Mouse (Mus musculus): ENCODE measurements around the gene Fam110a.
"Not testable (repeated sequence)": the region's sequence is repeated elsewhere in the genome, so short reads cannot be mapped to it uniquely, and the experiment has no call there.

Gene Fam110a

GRCm38 (mm10) chr2:151979470-151980354 lies at the start of gene Fam110a:
Gene Fam110a, minus strand, starts transcription at chr2:151980219.
- peak; percentile 94 for DNase-seq

GRCm38 (mm10) chr2:152029252-152030082 lies 49.4 kb upstream of the Fam110a start:
- peak; percentile 75 for DNase-seq

GRCm38 (mm10) chr2:152024883-152025422 lies 44.9 kb upstream of the Fam110a start:
- DNase-seq: no peak

GRCm38 (mm10) chr2:152022022-152022421 lies 42.0 kb upstream of the Fam110a start:
- DNase-seq: no peak

GRCm38 (mm10) chr2:152020255-152020654 lies 40.2 kb upstream of the Fam110a start:
- DNase-seq: no peak

- no peak for DNase-seq
These were observed 36.6 kb upstream of the Fam110a start for GRCm38 (mm10) chr2:152016666-152017065.

- DNase-seq: no peak
These were observed 36.0 kb upstream of the Fam110a start for GRCm38 (mm10) chr2:152015997-152016396.

GRCm38 (mm10) chr2:152012701-152013100 lies 32.7 kb upstream of the Fam110a start:
- no peak for DNase-seq

- DNase-seq: no peak
These were observed 32.2 kb upstream of the Fam110a start for GRCm38 (mm10) chr2:152012222-152012621.

- DNase-seq: no peak
These were observed 31.7 kb upstream of the Fam110a start for GRCm38 (mm10) chr2:152011724-152012123.

GRCm38 (mm10) chr2:152010661-152011060 lies 30.6 kb upstream of the Fam110a start:
- DNase-seq: no peak

- DNase-seq: no peak
These were observed 30.2 kb upstream of the Fam110a start for GRCm38 (mm10) chr2:152010251-152010650.

- no peak for DNase-seq
These were observed 29.2 kb upstream of the Fam110a start for GRCm38 (mm10) chr2:152009061-152009779.

- no peak for DNase-seq
These were observed 27.8 kb upstream of the Fam110a start for GRCm38 (mm10) chr2:152007783-152008182.

GRCm38 (mm10) chr2:152002529-152002928 lies 22.5 kb upstream of the Fam110a start:
- DNase-seq: no peak

- DNase-seq: no peak
These were observed 20.7 kb upstream of the Fam110a start for GRCm38 (mm10) chr2:152000735-152001134.

GRCm38 (mm10) chr2:152000291-152000679 lies 20.3 kb upstream of the Fam110a start:
- no peak for DNase-seq

GRCm38 (mm10) chr2:151999669-152000290 lies 19.8 kb upstream of the Fam110a start:
- DNase-seq: no peak

- DNase-seq: no peak
These were observed 18.9 kb upstream of the Fam110a start for GRCm38 (mm10) chr2:151998932-151999331.

- DNase-seq: no peak
These were observed 18.5 kb upstream of the Fam110a start for GRCm38 (mm10) chr2:151998505-151998899.

GRCm38 (mm10) chr2:151997776-151998504 lies 17.9 kb upstream of the Fam110a start:
- no peak for DNase-seq

GRCm38 (mm10) chr2:151997190-151997575 lies 17.2 kb upstream of the Fam110a start:
- DNase-seq: not testable (repeated sequence)
